Mouse (Mus musculus) heart, embryonic 14.5 days (tissue): ENCODE measurements around the gene Tgif2. TPM values are rescaled to one million over a fixed set of nuclear protein-coding genes. Genes with fewer than 3 reads are reported as not detected.
"Not testable (repeated sequence)": the region's sequence is repeated elsewhere in the genome, so short reads cannot be mapped to it uniquely, and the experiment has no call there.

Source experiments
- ATAC-seq: fragments of 200-750 bp; cut with Nextera tagmentation; 2 replicates; pipeline ENCODE4 v1.8.0; 2017; ENCODE audit warnings: low read depth, moderate TSS enrichment; ENCODE audit not compliant: insufficient number of reproducible peaks, insufficient read depth, low FRiP score
- H3K27ac ChIP-seq, 2 experiments: fragments of 200-500 bp in 1 of 2; fragments of 300-500 bp in 1 of 2; sonication (generic) in 1 of 2; replicated peaks in 1 of 2; 2 replicates each; pipeline ENCODE4 v1.5.1; 2012 to 2014; ENCODE audit warnings: low read depth in 2 of 2, low read length in 2 of 2, control low read depth in 1 of 2, mild to moderate bottlenecking in 1 of 2, mixed read lengths in 1 of 2; ENCODE audit not compliant: control insufficient read depth in 1 of 2, insufficient read depth in 1 of 2
- H3K27me3 ChIP-seq: fragments of 300-500 bp; sonication (generic); 2 replicates; pipeline ENCODE4 v1.6.1; 2014; ENCODE audit warnings: mild to moderate bottlenecking, low read length, control low read depth; ENCODE audit not compliant: control insufficient read depth, insufficient read depth
- H3K36me3 ChIP-seq: fragments of 300-500 bp; sonication (generic); 2 replicates; pipeline ENCODE4 v1.6.1; 2014; ENCODE audit warnings: mild to moderate bottlenecking, control low read depth, low read length, mixed read lengths; ENCODE audit not compliant: control insufficient read depth, insufficient read depth
- H3K4me1 ChIP-seq, 2 experiments: fragments of 200-500 bp in 1 of 2; fragments of 300-500 bp in 1 of 2; sonication (generic) in 1 of 2; 2 replicates each; pipeline ENCODE4 v1.6.1; 2012 to 2014; ENCODE audit warnings: low read length in 2 of 2, control low read depth in 1 of 2, mixed read lengths in 1 of 2; ENCODE audit not compliant: control insufficient read depth in 2 of 2, insufficient read depth in 2 of 2
- H3K4me2 ChIP-seq: fragments of 300-500 bp; sonication (generic); 2 replicates; pipeline ENCODE4 v1.6.1; 2014; ENCODE audit warnings: mild to moderate bottlenecking, low read length
- H3K4me3 ChIP-seq, 2 experiments: fragments of 200-500 bp in 1 of 2; fragments of 300-500 bp in 1 of 2; sonication (generic) in 1 of 2; 2 replicates each; pipeline ENCODE4 v1.5.1; 2012 to 2014; ENCODE audit warnings: low read length in 2 of 2, mild to moderate bottlenecking in 2 of 2, control low read depth in 1 of 2, low read depth in 1 of 2, moderate library complexity in 1 of 2; ENCODE audit not compliant: control insufficient read depth in 1 of 2, insufficient read depth in 1 of 2
- H3K9ac ChIP-seq: fragments of 300-500 bp; sonication (generic); 2 replicates; pipeline ENCODE4 v1.6.1; 2014; ENCODE audit warnings: mild to moderate bottlenecking, low read length
- H3K9me3 ChIP-seq: fragments of 300-500 bp; sonication (generic); 2 replicates; pipeline ENCODE4 v1.6.1; 2016; ENCODE audit warnings: low read length, control low read depth; ENCODE audit not compliant: control insufficient read depth
- WGBS: fragments of 180-500 bp; shearing (Covaris S2); extraction: QIAGEN DNeasy Blood & Tissue Kit; methylation state at CpG from one replicate; pipeline ENCODE4 v1.1.7; 2014; 5-methylcytosine and 5-hydroxymethylcytosine counted together
- polyA plus RNA-seq: library from polyadenylated mRNA; unstranded; fragments of >200 nt; fragmentation: Nextera tagmentation; extraction: Ambion mirVana; gene quantifications from 2 replicates; pipeline ENCODE4 v1.2.1, GENCODE M21; 2014

Gene Tgif2
- polyA plus RNA-seq: 34.0 and 36.2 TPM in 2 replicates

DNA sequence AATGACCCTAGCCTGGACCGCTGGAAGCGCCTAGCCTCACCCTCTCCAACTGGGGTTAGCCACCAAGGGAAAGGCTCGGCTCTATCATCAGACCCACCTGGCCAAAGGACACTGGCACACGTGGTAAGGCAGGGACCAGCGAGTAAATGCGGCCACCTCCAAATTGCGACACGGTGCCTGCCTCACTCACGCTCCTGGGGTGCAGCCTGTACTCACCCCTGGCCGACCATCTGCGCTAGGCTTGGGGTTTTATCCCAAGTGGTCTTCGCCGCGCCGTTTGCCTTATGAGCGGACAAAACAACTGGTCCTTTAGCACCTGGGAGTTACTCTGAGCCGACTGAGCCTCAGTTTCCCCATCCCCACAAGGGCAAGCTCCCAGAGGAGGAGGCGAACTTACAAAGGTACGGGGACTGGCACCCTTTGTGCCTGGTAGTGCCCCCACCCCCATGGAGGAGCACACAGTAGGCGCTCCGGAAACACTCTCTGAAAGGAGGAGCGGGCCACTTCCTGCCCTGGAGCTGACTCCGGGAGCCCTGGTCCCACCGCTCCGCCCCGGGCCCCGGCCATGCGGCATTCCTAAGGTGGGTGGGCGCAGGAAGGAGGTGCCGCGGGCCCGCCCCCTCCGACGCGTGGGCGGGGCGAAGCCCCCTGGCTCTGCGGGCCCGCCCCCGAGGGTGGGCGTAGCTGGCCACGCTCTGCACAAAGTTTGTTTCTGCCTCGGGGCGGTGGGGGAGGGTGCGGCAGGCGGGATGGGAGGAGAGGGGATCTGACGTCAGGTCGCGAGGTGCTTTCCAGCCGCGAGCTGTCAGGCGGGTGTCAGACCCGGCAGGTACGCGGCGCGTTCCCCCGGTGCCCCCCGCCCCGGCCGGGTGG, at the start of gene Tgif2:
Gene Tgif2, plus strand, starts transcription at position 689 of the 873 bp plus-strand sequence.
- no peaks in the 10 kb centered on the region for H3K27me3 ChIP-seq
- peak within 1 kb of the TSS; percentile 84 for H3K4me2 ChIP-seq
- H3K9ac ChIP-seq: peak within 1 kb of the TSS; percentile 95
- ATAC-seq: peak; percentile 88
- H3K9me3 ChIP-seq: no peaks in the 10 kb centered on the region
- WGBS: 1% methylated on average over 59 of the region's 61 CpGs
- H3K4me3 ChIP-seq: peak within 1 kb of the TSS; percentile 69 to 91
- peak within 1 kb of the TSS; percentile 80 to 95 for H3K27ac ChIP-seq
- H3K4me1 ChIP-seq: peaks cover 30 to 37% of the 10 kb centered on the region in 2 experiments
- H3K36me3 ChIP-seq: peaks cover 29% of the 10 kb centered on the region

DNA sequence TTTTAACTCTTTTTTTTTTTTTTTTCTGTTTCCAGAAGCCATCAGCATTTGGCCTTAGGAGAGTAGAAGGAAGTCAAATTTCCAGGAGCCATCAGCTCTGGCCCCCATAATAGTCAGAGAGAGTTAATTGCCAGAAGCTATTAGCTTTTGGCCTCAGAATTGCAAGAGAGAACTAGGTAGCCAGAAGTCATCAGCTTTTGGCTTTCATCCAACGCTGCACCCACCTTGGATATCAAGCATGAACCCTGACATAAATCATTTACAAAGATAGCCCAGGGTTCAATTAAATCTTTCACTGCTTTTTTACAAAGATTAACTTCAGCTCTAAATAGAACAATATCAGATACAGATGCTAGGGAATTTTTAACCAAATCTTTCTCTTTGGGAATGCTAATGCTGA, 41.3 kb upstream of the Tgif2 start:
- Histone ChIP-seq H3K36me3 (no peaks in the 10 kb centered on the region), H3K4me1 (no peaks in the 10 kb centered on the region), H3K9ac (no peak overlapping the region), H3K9me3 (peaks cover 3% of the 10 kb centered on the region), H3K4me2 (no peak overlapping the region), H3K27ac (no peak overlapping the region), H3K27me3 (no peaks in the 10 kb centered on the region), H3K4me3 (no peak overlapping the region)
- ATAC-seq: no peak
- 89% methylated on average over 1 of the region's 1 CpGs for WGBS

DNA sequence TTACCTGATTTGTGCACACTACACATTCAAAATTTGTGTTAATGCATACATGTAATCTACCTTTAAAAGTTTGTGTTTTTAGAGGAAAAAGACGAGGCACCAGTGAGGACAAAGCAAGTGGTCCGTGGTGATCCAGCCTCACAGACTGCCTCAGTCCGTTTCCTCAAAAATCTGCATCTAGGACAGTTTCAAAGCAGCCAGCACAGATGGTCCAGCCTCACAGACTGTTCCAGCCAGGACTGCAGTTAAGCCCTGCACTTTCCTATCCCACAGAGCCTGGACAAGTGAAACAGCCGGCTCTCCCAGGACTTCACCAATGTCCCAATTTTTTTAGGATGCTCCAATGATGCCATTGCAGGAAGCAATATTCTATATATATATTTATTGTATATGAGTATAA, 38.8 kb upstream of the Tgif2 start:
- Histone ChIP-seq H3K4me2 (no peak overlapping the region), H3K27me3 (no peaks in the 10 kb centered on the region), H3K9me3 (peaks cover 3% of the 10 kb centered on the region; the same call in 1 of the 2 replicates), H3K27ac (no peak overlapping the region), H3K4me3 (no peak overlapping the region), H3K9ac (no peak overlapping the region), H3K4me1 (no peaks in the 10 kb centered on the region), H3K36me3 (no peaks in the 10 kb centered on the region)
- no peak for ATAC-seq
- 69% methylated on average over 4 of the region's 4 CpGs for WGBS

DNA sequence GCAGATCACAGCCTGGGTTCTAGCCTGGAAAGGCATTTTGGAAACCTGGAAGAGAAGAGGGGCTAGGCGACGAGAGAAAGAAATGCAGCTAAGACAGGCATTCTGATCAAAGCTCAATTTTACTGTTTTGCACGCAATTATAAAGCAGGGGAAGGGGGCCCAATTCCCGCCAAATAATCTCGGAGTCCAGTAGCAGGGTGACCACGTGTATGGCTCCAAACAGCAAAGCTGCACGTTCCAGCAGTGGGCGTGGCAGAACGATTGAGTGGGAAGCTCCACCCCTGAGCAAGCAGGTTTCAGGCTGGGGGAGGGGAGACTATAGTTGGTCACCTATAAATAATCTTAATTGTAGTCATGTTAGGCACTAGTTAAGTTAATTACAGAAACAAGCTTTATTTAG, 37.7 kb upstream of the Tgif2 start:
- not testable (repeated sequence) for H3K27ac ChIP-seq, H3K9me3 ChIP-seq, H3K36me3 ChIP-seq, H3K27me3 ChIP-seq, H3K9ac ChIP-seq, H3K4me2 ChIP-seq, ATAC-seq, H3K4me3 ChIP-seq, H3K4me1 ChIP-seq
- 45% methylated on average over 9 of the region's 9 CpGs for WGBS

DNA sequence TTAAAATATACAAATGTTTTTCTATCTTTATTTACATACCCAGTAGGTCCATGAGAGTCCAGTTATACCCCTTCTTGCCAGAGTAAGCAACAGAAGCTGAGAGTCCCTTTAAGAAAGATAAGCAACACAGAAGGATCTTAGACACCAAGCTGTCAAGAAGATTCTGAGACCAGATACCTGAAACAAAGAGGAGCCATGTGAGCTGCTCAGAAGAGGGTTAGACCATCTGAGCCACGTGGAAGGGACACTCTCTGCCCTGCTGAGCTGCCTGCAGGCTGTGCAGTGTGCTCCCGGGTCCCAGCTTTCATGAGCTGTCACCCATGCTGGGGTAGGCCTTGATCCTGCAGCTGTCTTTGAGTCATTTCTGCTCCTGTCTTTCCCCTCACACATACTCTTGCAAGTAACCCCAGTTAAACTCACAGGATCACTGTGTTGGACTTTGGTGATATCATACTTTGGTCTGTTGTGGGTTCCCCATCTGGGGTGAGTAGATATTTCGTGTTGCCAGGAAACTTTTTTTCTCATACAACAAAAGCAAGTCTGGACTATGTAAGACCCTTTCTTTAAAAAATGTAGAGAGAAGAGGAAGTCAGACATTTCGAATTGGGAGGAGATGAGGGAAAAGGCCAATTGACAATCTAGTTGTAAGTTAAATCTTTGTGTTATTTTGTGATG, 36.0 kb upstream of the Tgif2 start:
- Histone ChIP-seq H3K27me3 (no peaks in the 10 kb centered on the region), H3K9ac (no peak overlapping the region), H3K36me3 (no peaks in the 10 kb centered on the region), H3K27ac (no peak overlapping the region), H3K4me3 (no peak overlapping the region), H3K9me3 (no peaks in the 10 kb centered on the region), H3K4me1 (no peaks in the 10 kb centered on the region), H3K4me2 (no peak overlapping the region)
- ATAC-seq: no peak
- WGBS: 65% methylated on average over 4 of the region's 4 CpGs

DNA sequence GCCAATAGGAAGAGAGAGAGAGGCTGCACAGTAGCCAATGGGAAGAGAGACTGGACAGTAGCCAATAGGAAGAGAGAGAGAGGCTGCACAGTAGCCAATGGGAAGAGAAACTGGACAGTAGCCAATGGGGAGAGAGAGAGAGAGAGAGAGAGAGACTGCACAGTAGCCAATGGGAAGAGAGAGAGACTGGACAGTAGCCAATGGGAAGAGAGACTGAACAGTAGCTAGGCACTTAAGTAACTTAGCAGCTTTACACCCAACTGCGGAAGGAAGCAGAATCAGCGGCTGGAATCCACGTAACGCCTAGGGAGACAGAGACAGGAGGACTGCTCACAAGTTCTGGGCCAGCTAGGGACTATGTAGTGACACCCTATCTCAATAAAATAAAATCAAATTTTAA, 35.2 kb upstream of the Tgif2 start:
- Histone ChIP-seq H3K4me3 (no peak overlapping the region), H3K4me2 (no peak overlapping the region), H3K9me3 (no peaks in the 10 kb centered on the region), H3K36me3 (no peaks in the 10 kb centered on the region), H3K4me1 (no peaks in the 10 kb centered on the region), H3K9ac (no peak overlapping the region), H3K27ac (no peak overlapping the region), H3K27me3 (no peaks in the 10 kb centered on the region)
- no peak for ATAC-seq
- WGBS: 82% methylated on average over 4 of the region's 4 CpGs

DNA sequence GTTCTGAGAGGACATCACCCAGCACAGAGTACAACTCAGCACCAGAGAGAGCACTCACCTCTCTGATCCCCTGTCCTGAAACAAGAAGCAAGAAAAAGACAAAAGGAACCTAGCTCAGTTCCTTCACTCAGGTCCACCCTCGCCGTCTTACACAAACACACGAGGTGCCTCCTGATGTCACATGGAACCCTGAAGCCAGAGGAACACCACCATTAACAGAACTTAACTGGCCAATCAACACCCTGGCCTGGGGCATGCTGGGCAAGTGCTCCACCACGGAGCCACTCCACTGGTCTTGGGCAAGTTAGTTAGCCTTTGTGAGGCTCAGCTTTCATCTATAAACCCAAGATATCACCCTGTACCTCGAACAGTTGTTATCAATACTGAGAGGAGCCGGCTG, 32.9 kb upstream of the Tgif2 start:
- Histone ChIP-seq H3K9me3 (no peaks in the 10 kb centered on the region), H3K4me3 (no peak overlapping the region), H3K4me2 (no peak overlapping the region), H3K4me1 (0 out of 4 replicates have a peak, but pooled peaks cover 0 to 3% of the 10 kb centered on the region in 2 experiments), H3K27me3 (no peaks in the 10 kb centered on the region), H3K9ac (no peak overlapping the region), H3K36me3 (no peaks in the 10 kb centered on the region), H3K27ac (no peak overlapping the region)
- no peak for ATAC-seq
- WGBS: 68% methylated on average over 6 of the region's 6 CpGs
